Mouse (Mus musculus): ENCODE data around the gene Trem2. TPM values are rescaled to one million over a fixed set of nuclear protein-coding genes. Genes with fewer than 3 reads are reported as not detected.
"Not testable (repeated sequence)": the region's sequence is repeated elsewhere in the genome, so short reads cannot be mapped to it uniquely, and the experiment has no call there.

Trem2 gene
- polyA plus RNA-seq, 1 experiment from 2014 or later: 1.9 TPM

DNA sequence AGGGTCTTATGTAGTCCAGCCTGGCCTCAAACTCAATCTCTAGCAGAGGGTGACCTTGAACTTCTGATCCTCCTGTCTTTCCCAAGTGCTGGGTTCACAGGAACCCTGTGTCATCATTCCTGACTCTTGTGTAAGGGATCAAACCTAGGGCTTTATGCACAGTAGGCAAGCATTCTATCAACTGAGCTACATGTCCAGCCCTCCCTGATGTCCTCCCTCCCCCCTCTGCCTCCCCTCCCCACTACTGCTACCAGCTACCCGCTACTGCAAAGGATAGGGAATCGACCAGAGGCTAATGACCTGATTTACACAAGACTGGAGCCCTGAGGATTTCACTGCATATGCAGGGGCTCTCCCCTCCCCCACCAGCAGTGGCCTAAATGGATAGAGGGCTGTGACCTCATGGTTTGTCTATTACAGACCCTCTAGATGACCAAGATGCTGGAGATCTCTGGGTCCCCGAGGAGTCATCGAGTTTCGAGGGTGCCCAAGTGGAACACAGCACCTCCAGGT is 4.5 kb downstream of the Trem2 start:
- Histone ChIP-seq H3K36me3 (replicated peaks; ENCODE audit: control insufficient read depth, insufficient read depth, low read depth, low read length) (no peaks in the 10 kb centered on the region), H3K27ac (replicated peaks; ENCODE audit: low read depth, low read length) (no peak overlapping the region), H3K9ac (replicated peaks; ENCODE audit: low read length) (no peak overlapping the region), H3K4me2 (ENCODE audit: low read depth, low read length) (no peak overlapping the region), H3K4me3 (ENCODE audit: low read depth, low read length) (no peak overlapping the region), H3K9me3 (replicated peaks; ENCODE audit: control insufficient read depth, low read length) (no peaks in the 10 kb centered on the region), H3K4me1 (ENCODE audit: control insufficient read depth, insufficient read depth, low read length) (no peaks in the 10 kb centered on the region), H3K27me3 (ENCODE audit: control insufficient read depth, insufficient read depth, low read length) (no peaks in the 10 kb centered on the region)
- 67% methylated on average over 5 of the region's 5 CpGs for WGBS
- DNase-seq (ENCODE audit: low spot score) (no peak), ATAC-seq (replicated peaks; ENCODE audit: insufficient number of reproducible peaks, low FRiP score, low TSS enrichment, low read depth) (no peak)

DNA sequence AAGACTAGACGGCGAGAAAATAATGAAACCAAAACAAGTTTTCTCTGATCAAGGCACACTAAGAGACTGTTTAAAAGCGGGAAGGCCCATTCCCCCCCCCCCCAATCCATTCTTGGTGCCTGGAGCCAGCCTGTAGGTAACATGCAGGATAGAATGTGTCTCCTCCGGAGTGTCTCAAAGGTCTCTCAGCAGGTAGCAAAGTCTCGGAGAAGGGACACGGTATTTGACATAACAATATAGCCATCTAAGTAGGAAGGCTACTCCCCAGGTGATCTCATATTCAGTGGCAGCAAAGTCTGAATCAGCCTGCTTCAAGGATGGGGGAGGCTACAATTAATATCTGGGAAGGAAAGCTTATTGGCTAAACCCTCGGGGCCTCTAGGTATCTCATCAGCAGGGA is 6.8 kb downstream of the Trem2 start:
- not testable (repeated sequence) for H3K4me2 ChIP-seq (ENCODE audit: low read depth, low read length); H3K27me3 ChIP-seq (ENCODE audit: control insufficient read depth, insufficient read depth, low read length); H3K4me1 ChIP-seq (ENCODE audit: control insufficient read depth, insufficient read depth, low read length); H3K27ac ChIP-seq (replicated peaks; ENCODE audit: low read depth, low read length); H3K9me3 ChIP-seq (replicated peaks; ENCODE audit: control insufficient read depth, low read length); H3K4me3 ChIP-seq (ENCODE audit: low read depth, low read length); DNase-seq (ENCODE audit: low spot score); ATAC-seq (replicated peaks; ENCODE audit: insufficient number of reproducible peaks, low FRiP score, low TSS enrichment, low read depth); H3K9ac ChIP-seq (replicated peaks; ENCODE audit: low read length); H3K36me3 ChIP-seq (replicated peaks; ENCODE audit: control insufficient read depth, insufficient read depth, low read depth, low read length)
- 74% methylated on average over 7 of the region's 7 CpGs for WGBS

DNA sequence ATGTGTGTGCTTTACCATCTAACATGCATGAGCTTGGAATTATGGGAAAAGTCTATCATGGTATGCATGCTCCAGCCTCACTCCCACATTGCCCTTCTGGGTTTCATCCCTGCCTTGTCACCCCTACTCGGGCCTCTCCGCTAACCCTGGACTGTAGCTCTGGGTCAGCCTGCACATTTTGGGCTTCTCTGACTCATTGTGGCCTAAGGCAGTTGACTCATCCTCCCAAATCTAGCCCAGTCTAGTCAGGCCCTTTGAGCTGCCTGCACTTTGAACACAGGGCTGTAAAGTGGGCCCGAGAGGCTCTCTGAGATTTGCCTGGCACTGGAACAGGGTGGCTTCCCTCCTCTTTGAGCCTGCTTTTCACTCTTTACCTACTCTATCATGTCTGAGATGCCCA is 9.6 kb downstream of the Trem2 start:
- no peak for ATAC-seq (replicated peaks; ENCODE audit: insufficient number of reproducible peaks, low FRiP score, low TSS enrichment, low read depth)
- H3K36me3 ChIP-seq (replicated peaks; ENCODE audit: control insufficient read depth, insufficient read depth, low read depth, low read length): no peaks in the 10 kb centered on the region
- H3K27me3 ChIP-seq (ENCODE audit: control insufficient read depth, insufficient read depth, low read length): no peaks in the 10 kb centered on the region
- H3K9me3 ChIP-seq (replicated peaks; ENCODE audit: control insufficient read depth, low read length): no peaks in the 10 kb centered on the region
- WGBS: 88% methylated on average over 3 of the region's 3 CpGs
- H3K4me2 ChIP-seq (ENCODE audit: low read depth, low read length): no peak overlapping the region
- no peak overlapping the region for H3K4me3 ChIP-seq (ENCODE audit: low read depth, low read length)
- H3K27ac ChIP-seq (replicated peaks; ENCODE audit: low read depth, low read length): no peak overlapping the region
- no peak overlapping the region for H3K9ac ChIP-seq (replicated peaks; ENCODE audit: low read length)
- no peaks in the 10 kb centered on the region for H3K4me1 ChIP-seq (ENCODE audit: control insufficient read depth, insufficient read depth, low read length)
- no peak for DNase-seq (ENCODE audit: low spot score)

DNA sequence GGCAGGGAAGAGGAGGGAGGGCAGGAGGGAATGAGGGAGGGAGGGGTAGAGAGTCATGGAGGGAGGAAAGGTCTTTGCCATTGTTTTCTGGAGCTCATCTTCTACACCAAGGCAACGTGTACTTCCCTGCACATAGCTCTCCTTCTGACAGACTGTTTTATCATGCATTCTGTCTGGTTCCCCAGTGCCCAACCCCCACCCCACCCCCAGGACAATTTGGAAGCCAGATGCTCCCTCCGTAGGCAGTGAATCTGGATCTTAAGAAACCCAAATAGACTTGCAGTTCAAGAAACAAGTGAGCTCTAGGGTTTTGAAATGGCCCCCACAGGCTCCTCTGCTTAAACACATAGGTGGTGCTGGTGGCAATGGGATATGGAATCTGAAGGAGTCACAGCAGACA is 11.7 kb downstream of the Trem2 start:
- H3K9ac ChIP-seq (replicated peaks; ENCODE audit: low read length): no peak overlapping the region

DNA sequence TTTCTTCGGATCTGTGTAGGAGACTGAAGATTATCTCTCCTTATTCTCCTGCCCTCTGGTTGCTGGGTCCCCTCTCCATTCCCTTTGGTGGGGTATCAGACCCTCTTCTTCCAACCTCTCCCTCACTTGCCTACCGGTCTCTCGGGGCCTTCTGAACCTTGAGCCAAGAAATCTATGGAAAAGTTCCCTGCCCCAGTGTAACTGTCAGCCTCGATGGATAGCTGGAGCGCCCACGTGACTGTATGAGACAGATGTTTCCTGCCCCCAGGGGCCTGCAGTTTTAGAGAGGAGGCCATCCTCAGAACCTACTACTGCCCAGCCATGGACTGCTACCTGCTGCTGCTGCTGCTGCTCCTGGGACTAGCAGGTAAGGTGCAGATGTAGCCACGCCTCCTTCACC is 13.4 kb downstream of the Trem2 start, which contains the start of gene Treml1:
Gene Treml1 (plus strand): TSS at position 301 of the 400 bp plus-strand sequence.
- DNase-seq (ENCODE audit: low spot score) (no peak), ATAC-seq (replicated peaks; ENCODE audit: insufficient number of reproducible peaks, low FRiP score, low TSS enrichment, low read depth) (no peak)
- 76% methylated on average over 7 of the region's 7 CpGs for WGBS
- Histone ChIP-seq H3K27ac (replicated peaks; ENCODE audit: low read depth, low read length) (no peak within 1 kb of the TSS), H3K27me3 (ENCODE audit: control insufficient read depth, insufficient read depth, low read length) (no peaks in the 10 kb centered on the region), H3K9ac (replicated peaks; ENCODE audit: low read length) (no peak within 1 kb of the TSS), H3K36me3 (replicated peaks; ENCODE audit: control insufficient read depth, insufficient read depth, low read depth, low read length) (no peaks in the 10 kb centered on the region), H3K4me1 (ENCODE audit: control insufficient read depth, insufficient read depth, low read length) (no peaks in the 10 kb centered on the region), H3K4me3 (ENCODE audit: low read depth, low read length) (no peak within 1 kb of the TSS), H3K9me3 (replicated peaks; ENCODE audit: control insufficient read depth, low read length) (no peaks in the 10 kb centered on the region), H3K4me2 (ENCODE audit: low read depth, low read length) (no peak within 1 kb of the TSS)

More for the DNA sequence above, 11.7 kb downstream of the Trem2 start:
- 53% methylated on average over 2 of the region's 2 CpGs for WGBS
- Histone ChIP-seq H3K27ac (replicated peaks; ENCODE audit: low read depth, low read length) (no peak overlapping the region), H3K36me3 (replicated peaks; ENCODE audit: control insufficient read depth, insufficient read depth, low read depth, low read length) (no peaks in the 10 kb centered on the region), H3K9me3 (replicated peaks; ENCODE audit: control insufficient read depth, low read length) (no peaks in the 10 kb centered on the region), H3K4me1 (ENCODE audit: control insufficient read depth, insufficient read depth, low read length) (no peaks in the 10 kb centered on the region), H3K4me2 (ENCODE audit: low read depth, low read length) (no peak overlapping the region), H3K4me3 (ENCODE audit: low read depth, low read length) (no peak overlapping the region), H3K27me3 (ENCODE audit: control insufficient read depth, insufficient read depth, low read length) (no peaks in the 10 kb centered on the region)
- ATAC-seq (replicated peaks; ENCODE audit: insufficient number of reproducible peaks, low FRiP score, low TSS enrichment, low read depth): no peak
- no peak for DNase-seq (ENCODE audit: low spot score)

DNA sequence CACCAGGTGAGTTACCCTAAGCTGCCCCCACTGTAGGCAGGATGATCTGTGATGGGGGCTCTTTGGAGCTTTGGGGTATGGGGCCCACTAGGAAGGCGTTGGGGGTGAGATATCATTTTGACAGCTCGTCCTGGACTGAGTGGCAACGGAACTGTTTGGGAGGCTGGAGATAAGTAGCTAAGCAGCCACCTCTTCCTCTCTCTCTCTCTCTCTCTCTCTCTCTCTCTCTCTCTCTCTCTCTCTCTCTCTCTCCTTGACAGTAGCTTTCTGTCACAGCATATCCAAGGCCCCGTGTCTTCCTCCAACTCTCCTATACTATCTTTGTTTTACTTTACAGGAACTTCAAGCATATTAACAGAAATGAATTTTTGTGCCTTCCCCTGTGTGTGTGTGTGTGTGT is 14.3 kb downstream of the Trem2 start:
- WGBS: 80% methylated on average over 4 of the region's 4 CpGs
- Histone ChIP-seq H3K4me2 (ENCODE audit: low read depth, low read length) (no peak overlapping the region), H3K36me3 (replicated peaks; ENCODE audit: control insufficient read depth, insufficient read depth, low read depth, low read length) (no peaks in the 10 kb centered on the region), H3K4me3 (ENCODE audit: low read depth, low read length) (no peak overlapping the region), H3K27me3 (ENCODE audit: control insufficient read depth, insufficient read depth, low read length) (no peaks in the 10 kb centered on the region), H3K9ac (replicated peaks; ENCODE audit: low read length) (no peak overlapping the region), H3K9me3 (replicated peaks; ENCODE audit: control insufficient read depth, low read length) (no peaks in the 10 kb centered on the region), H3K4me1 (ENCODE audit: control insufficient read depth, insufficient read depth, low read length) (no peaks in the 10 kb centered on the region), H3K27ac (replicated peaks; ENCODE audit: low read depth, low read length) (no peak overlapping the region)
- ATAC-seq (replicated peaks; ENCODE audit: insufficient number of reproducible peaks, low FRiP score, low TSS enrichment, low read depth) (no peak), DNase-seq (ENCODE audit: low spot score) (no peak)

DNA sequence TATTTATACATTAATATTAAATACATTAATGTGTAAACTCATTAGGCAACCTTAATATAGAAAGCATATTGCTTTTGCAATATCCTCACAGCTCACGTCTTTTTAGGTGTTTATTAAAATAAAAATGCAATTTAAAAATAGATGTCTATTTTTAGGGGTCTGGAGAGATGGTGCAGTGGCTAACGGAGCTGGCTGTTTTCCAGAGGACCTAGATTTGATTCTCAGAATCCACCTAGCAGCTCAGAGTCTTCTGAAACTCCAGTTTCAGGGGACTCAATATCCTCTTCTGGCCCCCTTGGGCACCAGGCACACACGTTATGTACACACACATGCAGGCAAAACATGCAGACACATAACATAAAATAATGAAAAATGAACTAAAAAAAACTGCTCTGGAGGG is 16.1 kb downstream of the Trem2 start:
- no peak for ATAC-seq (replicated peaks; ENCODE audit: insufficient number of reproducible peaks, low FRiP score, low TSS enrichment, low read depth)

DNA sequence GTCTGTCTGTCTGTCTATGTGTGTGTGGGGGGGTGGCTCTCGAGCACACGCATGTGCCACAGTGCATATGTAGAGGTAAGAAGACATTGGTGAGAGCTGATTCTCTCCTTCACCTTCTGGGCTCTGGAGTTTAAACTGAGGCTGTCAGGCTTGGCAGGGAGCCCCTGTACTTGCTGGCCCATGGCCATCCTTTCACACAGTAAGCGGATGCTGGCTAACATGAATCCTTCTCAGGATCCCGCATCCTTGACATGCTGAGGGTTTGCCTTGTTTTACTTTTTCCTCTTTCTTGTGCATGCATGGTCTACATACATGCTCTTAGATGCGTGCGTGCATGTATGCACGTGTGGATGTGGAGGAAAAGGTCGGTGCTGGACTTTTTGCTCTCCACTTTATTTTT is 16.8 kb downstream of the Trem2 start:
- WGBS: 94% methylated on average over 8 of the region's 8 CpGs
- no peaks in the 10 kb centered on the region for H3K36me3 ChIP-seq (replicated peaks; ENCODE audit: control insufficient read depth, insufficient read depth, low read depth, low read length)
- H3K27me3 ChIP-seq (ENCODE audit: control insufficient read depth, insufficient read depth, low read length): no peaks in the 10 kb centered on the region
- no peaks in the 10 kb centered on the region for H3K9me3 ChIP-seq (replicated peaks; ENCODE audit: control insufficient read depth, low read length)
- H3K4me1 ChIP-seq (ENCODE audit: control insufficient read depth, insufficient read depth, low read length): no peaks in the 10 kb centered on the region
- H3K4me3 ChIP-seq (ENCODE audit: low read depth, low read length): no peak overlapping the region
- DNase-seq (ENCODE audit: low spot score) (no peak), ATAC-seq (replicated peaks; ENCODE audit: insufficient number of reproducible peaks, low FRiP score, low TSS enrichment, low read depth) (no peak)
- H3K27ac ChIP-seq (replicated peaks; ENCODE audit: low read depth, low read length): no peak overlapping the region
- no peak overlapping the region for H3K4me2 ChIP-seq (ENCODE audit: low read depth, low read length)
- H3K9ac ChIP-seq (replicated peaks; ENCODE audit: low read length): no peak overlapping the region

More for the DNA sequence above, 16.1 kb downstream of the Trem2 start:
- no peaks in the 10 kb centered on the region for H3K9me3 ChIP-seq (replicated peaks; ENCODE audit: control insufficient read depth, low read length)
- no peak overlapping the region for H3K9ac ChIP-seq (replicated peaks; ENCODE audit: low read length)
- WGBS: 81% methylated on average over 3 of the region's 3 CpGs
- H3K4me2 ChIP-seq (ENCODE audit: low read depth, low read length): no peak overlapping the region
- H3K4me1 ChIP-seq (ENCODE audit: control insufficient read depth, insufficient read depth, low read length): no peaks in the 10 kb centered on the region
- no peaks in the 10 kb centered on the region for H3K36me3 ChIP-seq (replicated peaks; ENCODE audit: control insufficient read depth, insufficient read depth, low read depth, low read length)
- no peak overlapping the region for H3K4me3 ChIP-seq (ENCODE audit: low read depth, low read length)
- DNase-seq (ENCODE audit: low spot score): no peak
- no peaks in the 10 kb centered on the region for H3K27me3 ChIP-seq (ENCODE audit: control insufficient read depth, insufficient read depth, low read length)
- H3K27ac ChIP-seq (replicated peaks; ENCODE audit: low read depth, low read length): no peak overlapping the region

Data from embryonic facial prominence, embryonic 11.5 days (tissue).